Mouse (Mus musculus): ENCODE measurements at regions not wholly inside any gene's neighbourhood (a gene's known extent, or its start where the extent isn't known, plus 50 kb on each side); places are given as distances from the start of the nearest gene placed in this dataset.

DNA sequence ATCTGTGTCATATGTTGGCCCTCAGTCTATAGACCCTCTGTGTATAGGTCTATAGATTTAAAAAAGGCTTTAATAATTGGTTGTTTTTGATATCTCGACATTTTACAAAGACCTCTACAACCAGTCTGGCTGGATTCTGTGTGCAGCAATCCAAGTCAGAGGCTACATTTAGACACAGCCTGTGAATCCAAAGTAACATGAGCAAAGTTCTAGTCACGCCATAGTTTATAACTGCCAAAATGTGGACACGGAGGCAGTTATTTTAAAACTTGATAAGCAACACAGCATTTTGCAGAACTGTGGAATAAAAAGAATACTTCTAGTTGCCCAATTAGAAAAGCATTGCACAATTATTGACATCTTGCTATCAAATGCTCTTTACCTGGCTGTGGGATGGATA, 320.6 kb upstream of the Nr2f1 start:
- H3K27ac ChIP-seq (ENCODE audit: insufficient read depth, low read depth, low read length) = no peak overlapping the region
- H3K4me1 ChIP-seq (ENCODE audit: control insufficient read depth, insufficient read depth, low read length) = no peaks in the 10 kb centered on the region
- no peak overlapping the region for H3K4me3 ChIP-seq (ENCODE audit: insufficient read depth, low read depth, low read length)
- 88% methylated on average over 3 of the region's 3 CpGs for WGBS
- TF ChIP-seq POLR2A (IDR thresholded peaks at IDR 0.05; ENCODE audit: insufficient read depth, low read depth, low read length) = no peak
- TF ChIP-seq CTCF (IDR thresholded peaks at IDR 0.05; ENCODE audit: insufficient read depth, low read depth, low read length) = no peak

GRCm38 (mm10) chr13:78500551-78500950, 301.0 kb upstream of the Nr2f1 start:
- no peaks in the 10 kb centered on the region for H3K4me1 ChIP-seq (ENCODE audit: control insufficient read depth, insufficient read depth, low read length)
- H3K27ac ChIP-seq (ENCODE audit: insufficient read depth, low read depth, low read length) = no peak overlapping the region
- WGBS = 74% methylated on average over 7 of the region's 7 CpGs
- no peak overlapping the region for H3K4me3 ChIP-seq (ENCODE audit: insufficient read depth, low read depth, low read length)
- no peak for TF ChIP-seq POLR2A (IDR thresholded peaks at IDR 0.05; ENCODE audit: insufficient read depth, low read depth, low read length)
- no peak for TF ChIP-seq CTCF (IDR thresholded peaks at IDR 0.05; ENCODE audit: insufficient read depth, low read depth, low read length)

GRCm38 (mm10) chr13:78483760-78484357, 284.3 kb upstream of the Nr2f1 start:
- H3K4me1 ChIP-seq (ENCODE audit: control insufficient read depth, insufficient read depth, low read length) = no peaks in the 10 kb centered on the region
- no peak overlapping the region for H3K4me3 ChIP-seq (ENCODE audit: insufficient read depth, low read depth, low read length)
- no peak overlapping the region for H3K27ac ChIP-seq (ENCODE audit: insufficient read depth, low read depth, low read length)
- TF ChIP-seq POLR2A (IDR thresholded peaks at IDR 0.05; ENCODE audit: insufficient read depth, low read depth, low read length) (no peak), CTCF (IDR thresholded peaks at IDR 0.05; ENCODE audit: insufficient read depth, low read depth, low read length) (no peak)
- WGBS = 94% methylated on average over 2 of the region's 2 CpGs

DNA sequence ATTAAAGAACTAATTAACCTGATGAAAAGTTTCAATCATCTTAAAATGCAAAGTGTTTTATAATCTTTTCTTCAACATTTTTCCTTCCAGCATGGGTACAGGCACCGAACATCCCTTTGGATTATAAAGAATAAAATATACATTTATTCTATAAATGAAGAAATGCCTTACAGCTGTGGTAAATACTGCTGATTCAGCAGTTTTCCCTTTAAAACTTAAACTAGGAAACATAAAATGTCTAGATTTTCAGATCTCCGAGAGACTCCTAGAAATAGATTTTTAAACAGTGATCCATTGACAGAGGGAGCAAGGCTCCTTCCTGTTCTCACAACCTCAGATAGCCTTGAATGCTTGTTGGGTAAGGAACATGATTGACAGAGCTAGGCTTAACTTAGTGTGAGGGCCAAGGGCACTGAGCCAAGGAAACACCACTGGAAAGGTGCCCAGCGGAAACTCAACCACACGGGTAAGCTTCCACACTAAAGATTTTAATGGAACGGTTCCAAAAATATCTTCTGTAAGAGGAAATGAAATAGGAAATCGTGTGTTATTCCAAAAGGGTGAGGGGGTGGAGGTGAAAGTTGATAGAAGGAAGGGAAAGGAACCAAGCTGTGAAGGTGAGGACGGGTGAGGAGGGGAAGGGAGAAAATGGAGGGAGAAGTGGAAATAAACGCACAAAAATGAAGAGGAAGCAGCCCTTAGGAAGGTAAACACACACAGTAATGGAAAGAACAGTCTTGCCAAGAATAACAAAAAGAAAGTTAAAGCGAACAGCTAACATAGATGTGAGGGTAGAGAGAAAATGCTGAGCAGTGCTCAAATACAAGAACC, 283.6 kb upstream of the Nr2f1 start:
- Histone ChIP-seq H3K4me1 (ENCODE audit: control insufficient read depth, insufficient read depth, low read length) (no peaks in the 10 kb centered on the region), H3K27ac (ENCODE audit: insufficient read depth, low read depth, low read length) (no peak overlapping the region), H3K4me3 (ENCODE audit: insufficient read depth, low read depth, low read length) (no peak overlapping the region)
- TF ChIP-seq POLR2A (IDR thresholded peaks at IDR 0.05; ENCODE audit: insufficient read depth, low read depth, low read length) (no peak), CTCF (IDR thresholded peaks at IDR 0.05; ENCODE audit: insufficient read depth, low read depth, low read length) (no peak)
- 36% methylated on average over 9 of the region's 9 CpGs for WGBS

GRCm38 (mm10) chr13:78451333-78452070, 251.9 kb upstream of the Nr2f1 start:
- Histone ChIP-seq H3K27ac (ENCODE audit: insufficient read depth, low read depth, low read length) (no peak overlapping the region), H3K4me1 (ENCODE audit: control insufficient read depth, insufficient read depth, low read length) (no peaks in the 10 kb centered on the region), H3K4me3 (ENCODE audit: insufficient read depth, low read depth, low read length) (no peak overlapping the region)
- WGBS = 57% methylated on average over 2 of the region's 2 CpGs
- TF ChIP-seq POLR2A (IDR thresholded peaks at IDR 0.05; ENCODE audit: insufficient read depth, low read depth, low read length) (no peak), CTCF (IDR thresholded peaks at IDR 0.05; ENCODE audit: insufficient read depth, low read depth, low read length) (no peak)

GRCm38 (mm10) chr13:78446726-78447031, 247.1 kb upstream of the Nr2f1 start:
- TF ChIP-seq CTCF (IDR thresholded peaks at IDR 0.05; ENCODE audit: insufficient read depth, low read depth, low read length) (no peak), POLR2A (IDR thresholded peaks at IDR 0.05; ENCODE audit: insufficient read depth, low read depth, low read length) (no peak)
- Histone ChIP-seq H3K4me3 (ENCODE audit: insufficient read depth, low read depth, low read length) (no peak overlapping the region), H3K4me1 (ENCODE audit: control insufficient read depth, insufficient read depth, low read length) (peaks cover 2% of the 10 kb centered on the region), H3K27ac (ENCODE audit: insufficient read depth, low read depth, low read length) (no peak overlapping the region)
- 83% methylated on average over 5 of the region's 5 CpGs for WGBS

DNA sequence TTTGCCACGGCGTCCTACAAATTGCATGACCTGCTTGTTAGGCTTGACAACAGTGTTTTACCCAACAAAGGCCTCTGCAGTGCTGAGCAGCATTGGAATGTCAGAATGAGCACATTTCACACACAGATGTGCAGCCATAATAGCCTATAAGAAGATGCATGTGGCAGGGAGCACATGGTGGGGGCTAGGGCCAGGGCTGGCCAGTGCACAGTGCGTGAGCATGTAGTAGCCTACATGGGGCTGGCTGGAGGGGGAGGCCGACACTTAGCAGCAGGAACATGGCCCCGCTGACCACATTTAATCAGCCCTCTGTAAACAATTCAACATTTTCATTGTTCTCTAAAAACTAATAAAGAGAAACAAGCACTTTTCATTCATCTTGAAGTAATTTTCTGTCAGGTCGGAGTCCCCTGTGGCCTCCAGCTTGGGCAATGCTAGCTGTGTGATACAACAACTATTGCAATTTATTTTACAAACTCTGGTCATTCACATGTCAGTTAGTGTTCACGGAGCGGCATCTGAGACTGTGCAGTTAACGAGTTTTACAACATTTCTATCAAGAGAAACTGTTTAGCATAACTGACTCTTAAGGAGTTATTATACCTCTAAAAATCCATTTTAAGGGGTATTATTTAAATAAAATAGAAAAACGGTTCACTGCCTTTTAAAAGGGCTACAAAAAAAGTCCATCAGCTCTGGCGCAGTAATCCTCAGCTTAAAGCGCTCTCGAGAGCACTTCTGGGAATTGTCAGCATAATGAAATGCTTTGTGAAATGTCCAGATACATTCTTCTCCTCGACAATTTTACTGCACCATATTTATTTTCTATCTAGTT, 246.6 kb upstream of the Nr2f1 start:
- TF ChIP-seq POLR2A (IDR thresholded peaks at IDR 0.05; ENCODE audit: insufficient read depth, low read depth, low read length) = no peak
- no peak for TF ChIP-seq CTCF (IDR thresholded peaks at IDR 0.05; ENCODE audit: insufficient read depth, low read depth, low read length)
- 61% methylated on average over 14 of the region's 14 CpGs for WGBS
- Histone ChIP-seq H3K27ac (ENCODE audit: insufficient read depth, low read depth, low read length) (no peak overlapping the region), H3K4me3 (ENCODE audit: insufficient read depth, low read depth, low read length) (no peak overlapping the region), H3K4me1 (ENCODE audit: control insufficient read depth, insufficient read depth, low read length) (peaks cover 2% of the 10 kb centered on the region)

GRCm38 (mm10) chr13:78444691-78445349, 245.3 kb upstream of the Nr2f1 start:
- no peak overlapping the region for H3K4me3 ChIP-seq (ENCODE audit: insufficient read depth, low read depth, low read length)
- 45% methylated on average over 8 of the region's 8 CpGs for WGBS
- H3K27ac ChIP-seq (ENCODE audit: insufficient read depth, low read depth, low read length) = no peak overlapping the region
- no peak for TF ChIP-seq CTCF (IDR thresholded peaks at IDR 0.05; ENCODE audit: insufficient read depth, low read depth, low read length)
- TF ChIP-seq POLR2A (IDR thresholded peaks at IDR 0.05; ENCODE audit: insufficient read depth, low read depth, low read length) = no peak
- H3K4me1 ChIP-seq (ENCODE audit: control insufficient read depth, insufficient read depth, low read length) = peaks cover 2% of the 10 kb centered on the region

All from olfactory bulb, adult 2 months (tissue).